Mouse (Mus musculus) granulocyte monocyte progenitor cell, adult 5-6 weeks (primary cell): ENCODE measurements around the gene B4galt5. TPM values are rescaled to one million over a fixed set of nuclear protein-coding genes. Genes with fewer than 3 reads are reported as not detected.

ENCODE experiments used
- ATAC-seq: replicated peaks from 2 replicates; pipeline ENCODE4 v1.8.0; 2016; ENCODE audit warnings: mild to moderate bottlenecking, moderate TSS enrichment, inconsistent platforms; ENCODE audit not compliant: poor library complexity, severe bottlenecking
- total RNA-seq, 2 experiments: library from RNA; stranded (forward) in 1 of 2; stranded (reverse) in 1 of 2; fragments of 200-712, 200-1000 nt in 1 of 2; fragments of >200 nt in 1 of 2; fragmentation: Nextera tagmentation in 1 of 2; gene quantifications; 2 replicates each; pipeline ENCODE4 v1.2.3; 2014 to 2017

B4galt5 gene
- total RNA-seq, 2 experiments from 2014 or later: 5.0 to 19.3 TPM

DNA sequence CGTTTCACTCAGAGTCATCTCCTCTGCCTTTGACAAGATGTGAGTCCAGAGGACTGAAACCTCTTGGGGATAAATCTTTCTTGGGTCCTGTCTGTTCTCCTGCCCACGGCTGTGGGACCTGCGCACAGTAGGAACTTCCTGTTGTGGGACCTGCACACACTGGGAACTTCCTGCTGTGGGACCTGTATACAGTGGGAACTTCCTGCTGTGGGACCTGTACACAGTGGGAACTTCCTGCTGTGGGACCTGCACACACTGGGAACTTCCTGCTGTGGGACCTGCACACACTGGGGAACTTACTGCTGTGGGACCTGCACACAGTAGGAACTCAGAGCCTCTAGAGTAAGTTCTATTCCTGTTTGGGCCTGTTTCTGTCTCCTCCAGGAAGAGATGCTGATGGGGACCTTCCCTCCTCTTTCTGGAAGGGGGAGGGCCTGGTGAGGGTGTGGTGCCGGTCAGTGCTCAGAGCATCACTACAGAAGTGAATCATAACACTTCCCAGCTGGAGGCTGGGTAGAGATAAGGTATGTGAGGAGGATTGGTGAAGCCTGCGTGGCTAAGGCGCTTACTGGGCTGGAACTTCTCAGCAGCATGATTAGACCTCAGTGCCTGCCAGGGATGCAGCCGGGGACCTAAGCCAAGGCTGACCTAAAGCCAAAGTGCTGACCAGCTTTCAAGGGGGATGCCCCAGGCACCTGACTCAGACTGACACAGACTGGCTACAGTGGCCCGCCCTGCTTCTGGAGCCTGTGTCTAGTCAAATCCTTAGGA is 85.8 kb downstream of the B4galt5 start:
- no peak for ATAC-seq

DNA sequence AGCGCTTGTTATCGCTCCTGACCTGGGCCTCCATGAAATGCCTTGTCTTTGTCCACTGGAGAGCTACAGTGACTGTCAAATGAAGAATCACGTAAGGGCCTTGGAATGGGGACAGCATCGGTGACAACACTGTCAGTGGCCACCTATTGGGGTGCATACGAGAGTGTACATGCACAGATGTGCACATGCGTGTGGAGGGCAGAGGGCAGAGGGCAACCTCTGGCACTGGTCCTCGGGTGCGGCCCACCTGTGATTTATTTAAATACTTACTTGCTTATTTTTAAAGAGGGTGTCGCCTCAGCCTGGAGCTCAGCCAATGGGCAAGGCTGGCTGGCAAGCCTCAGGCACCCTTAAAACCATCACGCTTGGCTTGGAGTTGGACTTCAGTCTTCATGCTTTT is 86.5 kb downstream of the B4galt5 start:
- no peak for ATAC-seq

DNA sequence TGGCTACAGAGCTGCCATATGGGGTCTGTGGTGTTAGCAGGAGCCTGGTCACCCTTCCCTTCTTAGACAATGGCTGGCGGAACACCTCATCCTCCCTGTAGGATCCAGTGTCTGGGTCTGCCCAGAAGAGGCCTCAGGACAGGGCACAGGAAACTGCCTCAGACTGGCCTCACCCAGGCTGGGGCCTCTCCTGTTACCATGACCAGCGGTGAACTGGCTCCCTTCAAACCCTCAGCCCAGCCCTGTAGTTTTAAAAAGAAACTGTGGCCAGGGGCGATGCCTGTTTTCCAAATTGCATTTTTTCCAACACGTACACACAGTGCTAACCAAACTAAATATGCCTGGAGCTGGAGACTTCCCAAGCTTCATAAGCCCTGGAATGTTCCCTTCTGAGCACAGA is 87.9 kb downstream of the B4galt5 start:
- ATAC-seq: no peak

DNA sequence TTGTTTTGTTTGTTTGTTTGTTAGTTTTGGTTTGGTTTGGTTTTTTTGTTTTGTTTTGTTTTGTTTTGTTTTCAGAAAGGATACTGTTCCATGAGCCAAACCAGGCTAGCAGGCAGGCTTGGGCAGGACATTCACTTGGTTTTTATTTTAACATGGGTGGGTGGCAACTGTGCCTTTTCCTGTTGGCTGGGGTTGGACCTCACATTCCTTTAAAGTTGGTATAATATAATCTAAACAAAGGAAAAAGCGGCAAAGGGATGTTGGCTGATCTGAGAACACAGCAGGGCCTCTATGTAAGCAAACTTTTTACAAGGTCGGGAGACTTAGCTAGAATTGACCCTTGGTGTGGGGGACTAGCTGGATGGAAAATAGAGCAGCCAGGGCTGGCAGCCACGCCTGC is 91.2 kb downstream of the B4galt5 start:
- no peak for ATAC-seq

DNA sequence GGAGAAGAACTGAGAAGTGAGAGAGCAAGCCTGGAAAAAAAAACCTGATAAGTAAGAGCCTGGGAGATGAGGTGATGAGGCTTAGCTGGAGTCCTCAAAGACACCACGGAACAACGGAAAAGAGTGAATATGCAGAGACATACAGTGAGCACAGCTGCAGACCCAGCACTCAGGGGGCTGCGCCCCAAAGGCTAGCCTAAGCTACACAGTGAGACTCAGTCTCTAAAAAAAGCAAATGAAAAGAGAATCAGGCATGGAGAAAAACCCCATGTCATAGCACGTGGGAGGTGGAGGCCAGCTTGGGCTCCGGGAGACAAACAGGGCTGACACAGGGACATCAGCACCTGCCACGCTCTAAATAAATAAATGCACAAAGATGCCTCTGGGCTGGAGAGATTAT is 94.2 kb downstream of the B4galt5 start:
- no peak for ATAC-seq

DNA sequence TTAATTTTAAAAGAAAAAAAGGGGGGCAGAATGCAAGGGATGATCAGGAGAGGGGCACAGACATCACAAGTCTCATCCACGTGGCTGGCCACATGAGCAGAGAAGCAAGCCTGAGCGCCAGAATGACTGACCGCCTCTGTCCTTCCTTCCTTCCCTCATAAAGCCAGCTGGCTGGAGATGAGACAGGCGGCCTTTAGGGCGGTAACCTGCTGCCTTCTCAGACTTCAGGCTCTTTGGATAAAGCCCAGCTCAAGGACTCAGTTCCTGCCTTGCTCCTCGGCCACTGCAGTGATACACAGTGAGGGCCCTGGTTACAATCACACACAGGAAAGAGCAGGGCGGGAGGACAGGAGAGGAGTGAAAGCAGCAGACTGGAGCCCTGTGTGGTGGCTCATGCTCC is 94.8 kb downstream of the B4galt5 start:
- no peak for ATAC-seq

DNA sequence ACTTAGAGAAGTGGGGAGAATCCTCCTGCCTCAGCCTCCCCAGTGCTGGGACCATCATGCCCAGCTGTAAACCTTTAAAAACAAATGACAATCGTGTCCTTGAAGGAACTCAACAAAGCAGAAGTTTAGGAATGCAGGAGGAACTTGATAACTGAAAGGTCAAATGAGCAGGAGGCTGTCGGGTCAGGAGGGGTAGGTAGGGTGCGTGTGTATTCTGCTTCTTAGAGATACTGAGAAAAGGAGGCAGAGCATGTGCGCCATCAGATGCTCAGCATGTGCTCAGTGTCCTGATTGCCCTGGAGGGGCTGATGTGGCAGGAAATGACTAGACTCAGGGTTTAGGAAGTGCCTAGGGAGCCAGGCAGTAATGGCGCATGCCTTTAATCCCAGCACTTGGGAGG is 95.5 kb downstream of the B4galt5 start:
- ATAC-seq: no peak

DNA sequence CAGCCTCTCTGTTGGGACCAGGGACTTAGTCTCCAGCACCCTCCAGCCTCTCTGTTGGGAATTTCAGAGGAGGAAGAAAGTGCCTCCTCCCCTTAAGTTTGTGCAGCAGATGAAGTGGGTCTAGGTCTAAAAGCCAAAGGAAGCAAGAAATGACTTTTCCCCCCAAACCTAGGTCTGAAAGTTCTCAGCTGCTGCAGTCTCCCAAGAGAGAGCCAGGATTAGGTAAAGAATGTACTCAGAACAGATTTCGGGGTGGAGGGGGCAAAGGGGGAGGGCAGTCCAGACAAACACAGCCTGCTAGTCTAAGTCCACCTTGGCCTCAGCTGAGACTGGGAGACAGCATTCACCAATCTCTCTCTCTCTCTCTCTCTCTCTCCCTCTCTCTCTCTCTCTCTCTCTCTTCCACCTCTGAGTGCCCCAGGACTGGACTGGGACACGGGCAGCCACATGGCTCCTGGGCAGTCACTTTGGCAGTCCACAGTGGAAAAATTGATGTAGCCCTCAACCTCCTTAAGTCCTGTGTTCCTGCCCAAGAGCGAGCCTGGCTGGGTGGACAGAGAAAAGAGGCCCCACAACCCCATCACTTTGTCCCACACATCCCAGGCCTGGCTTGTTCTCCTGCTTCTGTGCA is 96.8 kb downstream of the B4galt5 start:
- ATAC-seq: no peak

DNA sequence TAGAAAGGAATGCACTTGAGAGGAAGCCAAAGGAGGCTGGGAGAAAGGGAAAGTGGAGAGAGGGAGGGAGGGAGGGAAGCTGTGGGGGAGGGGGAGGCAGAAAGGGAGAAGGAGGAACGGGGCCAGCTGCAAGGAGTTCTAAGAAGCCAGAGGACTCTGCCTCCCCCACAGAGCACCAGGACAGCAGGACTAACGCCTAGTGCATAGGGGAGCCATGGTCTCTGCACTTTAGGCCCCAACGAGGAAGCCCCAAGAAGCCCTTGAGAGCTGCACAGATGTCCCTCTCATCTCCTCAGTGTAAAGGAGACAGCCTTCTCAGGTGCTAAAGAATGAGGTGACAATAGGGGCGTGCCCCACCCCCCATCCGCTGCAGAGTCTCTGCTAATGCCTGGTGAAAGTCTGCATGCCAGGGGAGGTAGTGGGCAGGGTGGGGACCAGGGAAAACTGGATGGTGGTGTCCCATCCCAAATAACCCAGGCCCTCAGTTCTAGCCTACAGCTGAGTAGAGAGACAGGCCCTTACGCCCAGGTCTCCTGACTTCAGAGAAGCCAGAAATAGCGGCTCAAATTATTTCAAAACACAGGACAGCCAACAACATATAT is 98.1 kb downstream of the B4galt5 start:
- no peak for ATAC-seq

DNA sequence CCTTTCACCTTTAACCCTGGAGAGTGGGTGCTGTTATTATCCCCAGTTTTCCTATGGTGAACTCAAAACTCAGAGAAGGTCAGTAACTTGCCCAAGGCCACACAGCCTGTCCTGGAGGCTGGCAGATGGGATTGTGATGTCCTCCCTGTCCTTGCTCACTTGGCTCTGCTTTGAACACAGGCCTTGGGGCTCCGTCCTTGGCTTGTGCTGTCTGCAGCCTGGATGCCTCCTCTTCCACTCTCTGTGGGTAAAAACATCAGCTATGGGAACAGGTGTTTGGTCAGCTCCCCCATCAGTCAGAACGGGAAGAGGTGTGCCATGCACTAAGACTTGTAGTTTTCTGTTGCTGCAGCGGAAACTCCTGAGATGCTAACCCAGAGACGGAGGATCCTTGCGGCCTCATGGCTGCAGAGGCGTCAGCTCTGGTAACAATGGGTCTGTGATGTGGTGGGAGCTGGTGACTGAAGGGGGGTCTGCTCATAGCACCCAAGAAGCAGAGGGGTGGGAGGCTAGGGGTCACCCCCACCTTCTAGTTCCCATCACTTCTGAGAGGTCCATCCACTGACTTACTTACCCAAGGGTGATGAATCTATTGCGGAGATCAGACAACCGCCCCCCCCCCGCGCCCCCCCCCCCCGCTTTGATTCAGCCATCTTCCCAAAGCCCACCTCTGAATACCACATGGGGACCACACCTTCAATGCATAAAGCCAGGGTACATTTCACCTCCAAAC is 98.8 kb downstream of the B4galt5 start:
- no peak for ATAC-seq

DNA sequence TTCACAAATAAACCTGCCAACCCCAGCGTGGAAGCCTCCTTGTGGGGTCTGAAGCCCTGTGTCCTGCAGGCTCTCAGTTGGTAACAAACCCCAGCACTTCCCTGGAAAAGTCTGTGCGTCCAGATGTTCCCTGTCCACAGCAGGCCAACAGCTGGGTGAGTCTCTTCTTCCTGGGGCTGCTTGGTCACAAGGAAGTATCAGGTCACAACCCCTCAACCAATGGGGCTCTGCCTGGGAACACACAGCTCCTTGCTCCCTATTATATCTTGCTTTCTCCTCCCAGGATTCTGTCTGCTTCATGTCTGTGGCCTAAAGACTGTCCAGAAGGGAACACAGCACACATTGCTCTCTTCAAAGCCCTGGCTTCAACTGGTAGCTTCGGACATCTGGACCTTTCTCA is 99.4 kb downstream of the B4galt5 start:
- no peak for ATAC-seq

Other genes starting within 250 kb of the B4galt5 start
- 1.3 TPM in 1 of 2 replicates, not detected in the other for gene Kcnb1, start 159.0 kb downstream of the B4galt5 start, total RNA-seq (2014; fragmentation: Nextera tagmentation)
- gene Kcnb1, start 159.0 kb downstream of the B4galt5 start, total RNA-seq (2017): 0.39 and 1.7 TPM in 2 replicates
- not detected in 2 replicates for gene Ptgis, start 108.6 kb downstream of the B4galt5 start, total RNA-seq (2014; fragmentation: Nextera tagmentation)
- gene Ptgis, start 108.6 kb downstream of the B4galt5 start, total RNA-seq (2017): not detected in 2 replicates
- gene Slc9a8, start 72.5 kb upstream of the B4galt5 start, total RNA-seq (2014; fragmentation: Nextera tagmentation): 39.4 and 54.4 TPM in 2 replicates
- 21.1 and 22.0 TPM in 2 replicates for gene Slc9a8, start 72.5 kb upstream of the B4galt5 start, total RNA-seq (2017)
- gene Rnf114, start 143.5 kb upstream of the B4galt5 start, total RNA-seq (2014; fragmentation: Nextera tagmentation): 39.8 and 49.3 TPM in 2 replicates
- gene Rnf114, start 143.5 kb upstream of the B4galt5 start, total RNA-seq (2017): 24.3 and 25.7 TPM in 2 replicates
- 11.5 and 24.7 TPM in 2 replicates for gene Spata2, start 143.7 kb upstream of the B4galt5 start, total RNA-seq (2014; fragmentation: Nextera tagmentation)
- gene Spata2, start 143.7 kb upstream of the B4galt5 start, total RNA-seq (2017): 7.4 and 8.1 TPM in 2 replicates
- not detected in 2 replicates for gene Snai1, start 189.0 kb upstream of the B4galt5 start, total RNA-seq (2014; fragmentation: Nextera tagmentation)
- gene Snai1, start 189.0 kb upstream of the B4galt5 start, total RNA-seq (2017): not detected in 2 replicates